Mouse (Mus musculus): ENCODE measurements at regions not wholly inside any gene's neighbourhood (a gene's known extent, or its start where the extent isn't known, plus 50 kb on each side); places are given as distances from the start of the nearest gene placed in this dataset.

GRCm38 (mm10) chr4:37974891-37975448 lies 1023.4 kb upstream of the Lingo2 start:
- Histone ChIP-seq H3K4me3 (ENCODE audit: control insufficient read depth, low read depth, low read length) (peak overlapping the region; percentile 12; the same call in 1 of the 2 replicates), H3K36me3 (ENCODE audit: control insufficient read depth, insufficient read depth, low read length) (no peaks in the 10 kb centered on the region), H3K27me3 (ENCODE audit: control insufficient read depth, insufficient read depth, low read length) (no peaks in the 10 kb centered on the region), H3K4me1 (ENCODE audit: control insufficient read depth, insufficient read depth, low read length) (no peaks in the 10 kb centered on the region), H3K27ac (ENCODE audit: control insufficient read depth, insufficient read depth, low read depth, low read length) (no peak overlapping the region)
- TF ChIP-seq CTCF (IDR thresholded peaks at IDR 0.05; ENCODE audit: control insufficient read depth, insufficient read depth, insufficient replicate concordance, low read depth, low read length) = no peak
- TF ChIP-seq POLR2A (IDR thresholded peaks at IDR 0.05; ENCODE audit: control insufficient read depth, low read depth, low read length) = no peak
